Mouse (Mus musculus) forebrain, postnatal 0 days (tissue): ENCODE results near the gene Tma7. TPM values are rescaled to one million over a fixed set of nuclear protein-coding genes. Genes with fewer than 3 reads are reported as not detected.
A peak's percentile ranks its signal among the peaks of the same experiment; 100 is the strongest.

Experiments
- ATAC-seq: fragments of 200-750 bp; cut with Nextera tagmentation; 2 replicates; pipeline ENCODE4 v1.8.0; 2017; ENCODE audit warnings: mild to moderate bottlenecking, moderate library complexity
- DNase-seq: peaks from one replicate; pipeline ENCODE4 v3.0.0-alpha.2; 2015
- H3K27ac ChIP-seq: fragments of 300-500 bp; sonication (generic); 2 replicates; pipeline ENCODE4 v1.5.1; 2014; ENCODE audit warnings: low read depth, mild to moderate bottlenecking, antibody characterized with exemption, low read length, moderate library complexity, mixed read lengths
- H3K27me3 ChIP-seq: fragments of 300-500 bp; sonication (generic); 2 replicates; pipeline ENCODE4 v1.6.1; 2014; ENCODE audit warnings: mild to moderate bottlenecking, low read length, mixed read lengths; ENCODE audit not compliant: insufficient read depth
- H3K36me3 ChIP-seq: fragments of 300-500 bp; sonication (generic); 2 replicates; pipeline ENCODE4 v1.6.1; 2014; ENCODE audit warnings: mild to moderate bottlenecking, moderate library complexity; ENCODE audit not compliant: insufficient read depth
- H3K4me1 ChIP-seq: fragments of 300-500 bp; sonication (generic); 2 replicates; pipeline ENCODE4 v1.6.1; 2014; ENCODE audit warnings: antibody characterized with exemption; ENCODE audit not compliant: insufficient read depth
- H3K4me2 ChIP-seq: fragments of 300-500 bp; sonication (generic); 2 replicates; pipeline ENCODE4 v1.6.1; 2014; ENCODE audit warnings: low read depth, mild to moderate bottlenecking, moderate library complexity
- H3K4me3 ChIP-seq: fragments of 300-500 bp; sonication (generic); 2 replicates; pipeline ENCODE4 v1.5.1; 2014; ENCODE audit warnings: low read depth, low read length, mixed read lengths
- H3K9ac ChIP-seq: fragments of 300-500 bp; sonication (generic); 2 replicates; pipeline ENCODE4 v1.6.1; 2014; ENCODE audit warnings: mild to moderate bottlenecking
- H3K9me3 ChIP-seq: fragments of 300-500 bp; sonication (generic); 2 replicates; pipeline ENCODE4 v1.6.1; 2016; ENCODE audit warnings: low read length
- CTCF ChIP-seq: sonication (generic); IDR thresholded peaks from 2 replicates; pipeline ENCODE4 v1.5.1; 2016; ENCODE audit warnings: antibody characterized with exemption, control low read depth, low read depth
- WGBS: fragments of 180-500 bp; shearing (Covaris S2); extraction: QIAGEN DNeasy Blood & Tissue Kit; methylation state at CpG from one replicate; pipeline ENCODE4 v1.1.7; 2014; 5-methylcytosine and 5-hydroxymethylcytosine counted together
- polyA plus RNA-seq: library from polyadenylated mRNA; unstranded; fragments of >200 nt; fragmentation: Nextera tagmentation; extraction: Ambion mirVana; gene quantifications from 2 replicates; pipeline ENCODE4 v1.2.1, GENCODE M21; 2015
- total RNA-seq: library from RNA; depleted of rRNA; stranded (reverse); fragments of >200 nt; gene quantifications from 2 replicates; pipeline ENCODE4 v1.2.3, GENCODE M21; 2014

The Tma7 gene
- total and polyA plus RNA-seq, 2 experiments from 2014 or later: 177 to 695 TPM

GRCm38 (mm10) chr9:109093786-109094552 is 11.6 kb upstream of the Tma7 start:
- WGBS: 16% methylated on average over 11 of the region's 11 CpGs
- Histone ChIP-seq H3K9ac (peak overlapping the region; percentile 95), H3K27ac (peak overlapping the region; percentile 100), H3K27me3 (no peaks in the 10 kb centered on the region), H3K9me3 (no peaks in the 10 kb centered on the region), H3K4me3 (peak overlapping the region; percentile 71), H3K4me2 (peak overlapping the region; percentile 83), H3K4me1 (peaks cover 35% of the 10 kb centered on the region), H3K36me3 (peaks cover 13% of the 10 kb centered on the region)
- ATAC-seq: no peak
- no peak for TF ChIP-seq CTCF
- DNase-seq: no peak

GRCm38 (mm10) chr9:109092799-109093198 is 10.4 kb upstream of the Tma7 start:
- H3K27ac ChIP-seq: no peak overlapping the region
- TF ChIP-seq CTCF: 0 out of 2 replicates have a peak, but pooled peaks have one; percentile 4
- H3K27me3 ChIP-seq: no peaks in the 10 kb centered on the region
- H3K4me2 ChIP-seq: no peak overlapping the region
- H3K9ac ChIP-seq: no peak overlapping the region
- no peaks in the 10 kb centered on the region for H3K9me3 ChIP-seq
- no peak overlapping the region for H3K4me3 ChIP-seq
- peaks cover 13% of the 10 kb centered on the region for H3K36me3 ChIP-seq
- no peak for ATAC-seq
- WGBS: 63% methylated on average over 6 of the region's 6 CpGs
- no peak for DNase-seq
- H3K4me1 ChIP-seq: peaks cover 23% of the 10 kb centered on the region

- Histone ChIP-seq H3K4me1 (peaks cover 13% of the 10 kb centered on the region), H3K4me3 (no peak overlapping the region), H3K9me3 (no peaks in the 10 kb centered on the region), H3K4me2 (no peak overlapping the region), H3K9ac (no peak overlapping the region), H3K27me3 (no peaks in the 10 kb centered on the region), H3K27ac (no peak overlapping the region), H3K36me3 (peaks cover 13% of the 10 kb centered on the region)
- 93% methylated on average over 8 of the region's 8 CpGs for WGBS
- no peak for DNase-seq
- no peak for ATAC-seq
- TF ChIP-seq CTCF: no peak
These were observed 9.4 kb upstream of the Tma7 start for GRCm38 (mm10) chr9:109091802-109092201.

- DNase-seq (no peak), ATAC-seq (no peak)
- H3K27ac ChIP-seq: no peak overlapping the region
- no peaks in the 10 kb centered on the region for H3K9me3 ChIP-seq
- no peak for TF ChIP-seq CTCF
- H3K9ac ChIP-seq: no peak overlapping the region
- no peaks in the 10 kb centered on the region for H3K27me3 ChIP-seq
- H3K4me3 ChIP-seq: no peak overlapping the region
- 16% methylated on average over 15 of the region's 15 CpGs for WGBS
- H3K4me2 ChIP-seq: no peak overlapping the region
- H3K36me3 ChIP-seq: peaks cover 13% of the 10 kb centered on the region
- H3K4me1 ChIP-seq: peaks cover 9% of the 10 kb centered on the region
These were observed 8.1 kb upstream of the Tma7 start for GRCm38 (mm10) chr9:109090446-109090845.

- Histone ChIP-seq H3K27me3 (no peaks in the 10 kb centered on the region), H3K4me2 (no peak overlapping the region), H3K9ac (no peak overlapping the region), H3K4me3 (no peak overlapping the region), H3K9me3 (no peaks in the 10 kb centered on the region), H3K27ac (no peak overlapping the region), H3K4me1 (no peaks in the 10 kb centered on the region), H3K36me3 (peaks cover 13% of the 10 kb centered on the region)
- TF ChIP-seq CTCF: peak; percentile 70
- WGBS: 3% methylated on average over 5 of the region's 5 CpGs
- peak; percentile 56 for ATAC-seq
- peak; percentile 65 for DNase-seq
These were observed 5.6 kb upstream of the Tma7 start for GRCm38 (mm10) chr9:109087987-109088386.

GRCm38 (mm10) chr9:109084922-109085321 is 2.5 kb upstream of the Tma7 start:
- 5% methylated on average over 2 of the region's 2 CpGs for WGBS
- no peak for ATAC-seq
- Histone ChIP-seq H3K27me3 (no peaks in the 10 kb centered on the region), H3K4me1 (peaks cover 6% of the 10 kb centered on the region; the same call in 1 of the 2 replicates), H3K36me3 (0 out of 2 replicates have a peak, but pooled peaks cover 10% of the 10 kb centered on the region), H3K27ac (no peak overlapping the region), H3K4me3 (no peak overlapping the region), H3K9me3 (no peaks in the 10 kb centered on the region), H3K9ac (no peak overlapping the region), H3K4me2 (no peak overlapping the region)
- peak; percentile 46 for DNase-seq
- TF ChIP-seq CTCF: peak; percentile 61

GRCm38 (mm10) chr9:109081749-109082123 is 651 bp downstream of the Tma7 start:
- H3K4me2 ChIP-seq: peak overlapping the region; percentile 76
- H3K9ac ChIP-seq: peak overlapping the region; percentile 76
- DNase-seq (no peak), ATAC-seq (peak; percentile 10; the same call in 1 of the 2 replicates)
- WGBS: 7% methylated on average over 11 of the region's 11 CpGs
- H3K9me3 ChIP-seq: no peaks in the 10 kb centered on the region
- peaks cover 14% of the 10 kb centered on the region; the same call in 1 of the 2 replicates for H3K36me3 ChIP-seq
- no peaks in the 10 kb centered on the region for H3K27me3 ChIP-seq
- H3K4me3 ChIP-seq: peak overlapping the region; percentile 71
- H3K4me1 ChIP-seq: peaks cover 6% of the 10 kb centered on the region; the same call in 1 of the 2 replicates
- TF ChIP-seq CTCF: no peak
- peak overlapping the region; percentile 76 for H3K27ac ChIP-seq
